Mouse (Mus musculus): Measurements from ENCODE around the gene Cfap36.

DNA sequence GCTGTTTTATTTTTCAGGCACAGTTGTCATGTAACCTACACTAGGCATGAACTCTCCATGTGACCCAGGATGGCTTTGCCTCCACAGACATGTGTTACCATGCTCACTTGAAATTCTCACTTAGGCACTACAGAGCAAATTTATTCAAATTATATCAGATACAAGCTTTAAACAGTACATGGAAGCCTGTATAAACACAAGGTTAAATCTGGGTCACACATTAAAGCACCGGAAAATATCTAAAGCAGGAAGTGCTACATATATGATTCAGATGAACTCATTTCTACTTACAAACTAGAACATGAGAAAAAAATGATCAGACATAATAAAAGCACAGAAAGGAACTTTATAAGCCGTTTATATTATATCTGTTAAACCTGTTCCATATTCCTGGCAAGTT is 22.5 kb downstream of the Cfap36 start:
- TF ChIP-seq POLR2AphosphoS2 (IDR thresholded peaks at IDR 0.05; ENCODE audit: low read depth, low read length) (no peak), ELF1 (IDR thresholded peaks at IDR 0.05; ENCODE audit: low read depth, low read length) (no peak), NRF1 (IDR thresholded peaks at IDR 0.05; ENCODE audit: low read depth, low read length) (no peak), MXI1 (IDR thresholded peaks at IDR 0.05; ENCODE audit: low read depth, low read length) (no peak), NELFE (IDR thresholded peaks at IDR 0.05; ENCODE audit: low read depth, low read length) (no peak)

Measured in CH12.LX (cell line).